Mouse (Mus musculus) C2C12 (cell line): ENCODE measurements around the gene Diras2.

Experiments used
- CEBPB ChIP-seq: IDR thresholded peaks from one replicate; pipeline ENCODE4 v1.6.1; 2011; ENCODE audit warnings: low read depth, mild to moderate bottlenecking, control low read depth, moderate library complexity
- CTCF ChIP-seq: IDR thresholded peaks from one replicate; pipeline ENCODE4 v1.5.1; 2011; ENCODE audit not compliant: control insufficient read depth, insufficient read depth, insufficient read length
- MAX ChIP-seq: IDR thresholded peaks from one replicate; pipeline ENCODE4 v1.6.1; 2011; ENCODE audit warnings: mild to moderate bottlenecking, control low read depth
- USF1 ChIP-seq: IDR thresholded peaks from one replicate; pipeline ENCODE4 v1.6.1; 2011; ENCODE audit warnings: low read depth, mild to moderate bottlenecking, control low read depth, moderate library complexity

DNA sequence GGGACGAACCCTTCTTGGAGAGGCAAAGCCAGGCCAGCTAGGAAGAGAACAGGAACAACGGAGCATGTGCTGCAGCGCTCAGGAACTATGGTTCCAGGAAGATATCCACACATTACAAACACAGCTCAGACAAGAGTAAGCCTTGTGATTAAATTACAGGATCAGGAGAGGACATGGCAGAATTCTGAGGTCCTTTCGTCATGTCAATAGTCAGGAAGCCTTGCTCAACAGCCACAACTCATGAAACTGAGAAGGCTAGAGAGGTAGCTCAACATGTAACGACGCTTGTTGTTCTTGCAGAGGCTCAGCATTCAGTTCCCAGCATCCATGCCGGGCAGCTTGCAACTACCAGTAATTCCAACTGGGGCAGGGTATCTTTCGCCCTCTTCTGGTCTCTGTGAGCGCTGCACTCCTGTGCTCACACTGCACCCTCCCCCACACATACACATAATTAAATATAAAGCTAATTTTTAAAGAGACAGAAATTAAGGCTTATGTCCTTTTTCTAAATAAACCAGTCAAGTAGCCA, 7.6 kb upstream of the Diras2 start:
- TF ChIP-seq CTCF (no peak), MAX (no peak), USF1 (no peak), CEBPB (no peak)
